Mouse (Mus musculus) gastrocnemius, postnatal 10 days (tissue): ENCODE measurements around the gene Tes. TPM values are rescaled to one million over a fixed set of nuclear protein-coding genes. Genes with fewer than 3 reads are reported as not detected.
"Not testable (repeated sequence)": the region's sequence is repeated elsewhere in the genome, so short reads cannot be mapped to it uniquely, and the experiment has no call there.

ENCODE experiments used
- DNase-seq: peaks from one replicate; pipeline ENCODE4 v3.0.0; 2021; ENCODE audit warnings: mixed read lengths
- long read RNA-seq, 2 experiments: library from polyadenylated mRNA; stranded (forward); transcript quantifications; one replicate each; pipeline ENCODE4 v2.0.0; 2021
- total RNA-seq, 2 experiments: library from RNA; stranded (reverse); gene quantifications; 2 replicates each; pipeline ENCODE4 v1.2.3; 2021

The Tes gene
- total RNA-seq, result 1 to 10 TPM; 2.5 to 4.6 TPM
- long read RNA-seq, experiment 1, partial matches to known transcripts, result 1 of 4 reads
- long read RNA-seq, experiment 1, other reads (novel, unspliced or antisense), result 0 of 4 reads
- long read RNA-seq, experiment 2, partial matches to known transcripts, result 0 of 2 reads
- long read RNA-seq, experiment 2, other reads (novel, unspliced or antisense), result 1 of 2 reads

DNA sequence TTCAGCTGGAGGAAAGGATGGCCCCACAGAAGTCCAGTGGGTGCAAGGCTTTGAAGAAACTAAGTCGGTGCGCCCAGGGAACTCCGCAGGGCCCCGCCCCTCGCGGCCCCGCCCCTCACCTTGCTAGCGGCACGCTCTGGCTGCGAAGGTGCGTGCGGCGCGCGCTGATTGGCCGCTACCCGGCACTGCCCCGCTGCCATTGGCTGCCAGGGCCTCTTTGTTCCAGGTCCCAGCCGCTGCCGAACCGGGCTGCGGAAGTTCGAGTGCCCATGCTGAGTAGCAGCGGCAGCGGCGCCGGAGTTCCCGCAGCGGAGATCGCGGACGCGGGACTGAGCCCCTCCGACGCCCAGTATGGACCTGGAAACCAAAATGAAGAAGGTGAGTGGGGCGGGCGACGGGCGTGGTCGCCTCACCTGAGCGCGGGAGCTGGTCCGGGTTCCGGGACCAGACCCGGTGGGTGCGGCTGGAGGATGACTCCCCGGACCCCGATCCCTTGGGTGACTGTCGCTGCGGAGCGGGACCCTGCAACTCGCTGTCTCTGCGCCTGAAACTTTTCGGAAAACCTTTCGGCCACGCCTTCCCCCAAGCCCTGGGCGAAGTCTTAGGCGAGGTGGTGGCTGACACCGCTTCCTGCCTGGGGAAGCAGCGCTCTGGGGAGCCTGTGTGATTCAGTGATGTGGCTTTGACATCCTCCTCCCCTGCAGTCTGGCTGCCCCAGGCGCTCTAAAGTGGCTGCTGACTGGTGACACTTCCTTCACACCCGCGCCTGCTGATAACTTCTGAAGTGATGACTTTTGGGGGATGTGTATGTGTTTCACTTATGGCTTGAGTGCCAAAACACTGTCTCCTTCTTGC, at the start of gene Tes:
TSS of gene Tes (plus strand) at position 214 of the 855 bp plus-strand sequence.
- DNase-seq, result peak; percentile 53

DNA sequence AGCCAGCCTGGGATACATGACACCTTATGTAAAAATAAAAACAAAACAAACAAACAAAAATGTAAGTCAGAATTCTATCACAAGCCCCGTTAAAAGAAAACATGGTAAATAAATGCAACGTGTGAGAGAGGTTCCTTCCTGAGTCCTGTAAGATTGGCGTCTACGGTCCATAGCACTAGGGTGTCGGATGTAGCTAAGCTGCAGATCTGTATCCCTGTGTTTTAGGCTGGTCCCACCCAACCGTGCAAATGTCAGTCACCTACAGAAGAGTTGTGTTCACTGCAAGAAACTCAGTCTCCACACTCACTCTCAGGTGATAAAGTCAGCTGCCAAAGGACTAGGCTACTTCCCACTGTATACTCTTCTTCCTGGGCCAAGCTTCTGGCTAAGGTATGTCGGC, 39.1 kb upstream of the Tes start:
- no peak for DNase-seq

DNA sequence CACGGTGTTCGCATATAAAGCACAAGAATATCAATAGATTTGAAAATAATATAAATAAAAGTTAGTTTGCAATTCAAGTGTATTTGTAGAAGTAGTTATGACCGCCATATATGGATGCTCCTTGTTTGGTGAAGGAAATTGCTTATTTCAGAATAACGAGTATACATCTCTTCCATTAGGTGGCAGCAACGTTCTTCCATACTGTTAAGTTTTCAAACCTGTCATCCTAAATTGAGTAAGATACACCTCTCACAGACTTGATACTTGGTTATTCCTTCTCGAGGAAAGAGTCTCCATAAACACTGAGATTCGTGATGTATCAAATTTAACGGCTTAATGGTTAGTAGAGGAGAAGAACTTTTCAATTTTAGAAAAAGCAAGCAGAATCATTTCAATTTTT, 37.4 kb upstream of the Tes start:
- DNase-seq, result no peak

DNA sequence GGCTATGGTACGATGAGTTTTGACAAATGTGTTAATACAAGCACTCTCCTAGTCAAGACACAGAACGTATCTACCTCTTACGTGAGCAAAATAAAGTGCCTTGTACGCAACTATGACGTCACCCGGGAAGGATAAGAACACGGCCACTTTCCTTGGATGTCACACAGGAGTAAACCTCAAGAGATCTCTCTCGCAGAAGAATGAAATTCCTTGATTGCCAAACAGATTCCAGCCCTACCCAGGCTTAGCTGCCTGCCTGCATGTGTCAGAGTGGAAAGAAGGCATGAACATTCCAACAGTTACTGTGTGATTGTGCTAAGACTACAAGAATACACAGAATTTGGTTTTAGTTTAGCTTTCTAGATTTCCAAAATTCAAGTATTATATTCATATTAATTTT, 36.1 kb upstream of the Tes start:
- no peak for DNase-seq

DNA sequence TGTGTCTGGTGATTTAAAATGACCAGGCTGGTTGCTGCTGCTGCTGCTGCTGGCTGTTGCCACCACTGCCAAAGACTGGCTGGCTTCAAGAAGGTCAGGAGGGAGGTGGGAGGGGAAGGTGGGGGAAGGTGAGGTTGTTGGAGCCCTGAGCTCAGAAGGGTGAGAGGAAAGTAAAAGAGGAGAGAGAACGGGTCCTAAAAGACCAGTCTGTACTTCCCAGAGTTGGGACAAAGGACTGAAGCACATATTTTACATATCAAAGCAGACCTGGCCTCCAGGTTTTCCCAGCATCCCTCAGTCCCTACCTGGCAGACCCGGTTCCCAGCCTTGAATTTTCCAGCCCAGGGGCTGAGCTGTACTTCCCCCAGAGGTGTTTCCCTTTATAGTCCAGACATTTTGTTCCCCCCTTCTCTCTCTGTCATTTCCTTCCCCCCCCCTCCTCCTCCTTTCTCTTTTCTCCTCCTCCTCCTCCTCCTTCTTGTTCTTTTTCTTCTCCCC, 32.7 kb upstream of the Tes start:
- no peak for DNase-seq

DNA sequence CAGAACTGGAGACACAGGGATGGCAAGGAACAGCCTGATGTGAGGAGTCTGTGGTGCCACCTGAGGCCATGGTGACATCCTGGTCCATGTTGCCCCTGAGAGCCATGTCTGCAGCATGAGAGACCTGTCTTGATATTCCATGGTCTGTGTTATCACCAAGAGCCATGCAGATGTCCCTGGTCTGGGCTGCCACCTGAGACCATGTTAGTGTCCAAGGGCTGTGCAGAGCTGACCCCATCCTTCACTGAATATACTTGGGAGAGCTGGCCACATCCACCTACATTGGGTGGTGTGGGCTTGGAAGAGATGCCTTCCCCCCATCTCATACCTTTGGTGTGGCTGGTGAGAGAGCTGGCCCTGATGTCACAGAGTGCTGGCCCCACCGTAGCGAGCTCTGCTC, 30.9 kb upstream of the Tes start:
- no peak for DNase-seq

DNA sequence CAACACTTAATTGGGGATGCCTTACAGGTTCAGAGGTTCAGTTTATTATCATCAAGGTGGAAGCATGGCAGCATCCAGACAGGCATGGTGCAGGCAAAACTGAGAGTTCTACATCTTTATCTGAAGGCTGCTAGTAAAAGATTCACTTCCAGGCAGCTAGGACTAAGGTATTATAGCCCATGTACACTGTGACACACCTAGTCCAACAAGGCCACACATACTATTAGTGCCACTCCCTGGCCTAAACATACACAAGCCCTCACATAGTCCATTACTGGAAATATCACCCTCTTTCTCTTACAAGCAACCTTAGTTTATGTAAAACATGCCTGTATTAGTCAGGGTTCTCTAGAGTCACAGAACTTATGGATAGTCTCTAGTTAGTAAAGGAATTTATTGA, 29.7 kb upstream of the Tes start:
- DNase-seq, result no peak

DNA sequence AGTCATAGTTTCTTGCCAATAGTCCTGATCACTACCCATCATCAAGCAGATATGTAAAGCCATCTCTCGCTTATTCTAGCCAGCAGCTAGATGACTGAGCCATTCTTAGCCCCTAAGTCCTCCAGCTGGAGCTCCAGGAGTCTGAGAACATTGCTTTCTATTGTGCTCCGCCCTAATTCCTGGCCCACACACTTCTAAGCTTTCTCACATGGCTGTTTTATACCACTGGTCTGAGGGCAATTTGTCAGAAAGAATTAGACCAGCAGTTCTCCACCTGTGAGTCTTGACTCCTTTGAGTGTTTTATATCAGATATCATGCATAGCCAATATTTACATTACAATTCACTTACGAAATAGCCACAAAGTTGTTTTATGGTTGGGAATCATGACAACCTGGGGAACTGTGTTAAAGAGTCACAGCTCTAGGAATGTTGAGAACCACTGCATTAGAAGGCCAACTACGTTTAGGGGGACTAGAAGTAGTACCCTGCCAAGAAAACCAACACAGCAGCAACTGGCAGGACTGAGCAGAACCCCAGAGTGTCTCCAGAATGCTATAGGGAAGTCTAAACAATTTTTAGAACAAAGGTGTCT, 13.4 kb upstream of the Tes start:
- no peak for DNase-seq

DNA sequence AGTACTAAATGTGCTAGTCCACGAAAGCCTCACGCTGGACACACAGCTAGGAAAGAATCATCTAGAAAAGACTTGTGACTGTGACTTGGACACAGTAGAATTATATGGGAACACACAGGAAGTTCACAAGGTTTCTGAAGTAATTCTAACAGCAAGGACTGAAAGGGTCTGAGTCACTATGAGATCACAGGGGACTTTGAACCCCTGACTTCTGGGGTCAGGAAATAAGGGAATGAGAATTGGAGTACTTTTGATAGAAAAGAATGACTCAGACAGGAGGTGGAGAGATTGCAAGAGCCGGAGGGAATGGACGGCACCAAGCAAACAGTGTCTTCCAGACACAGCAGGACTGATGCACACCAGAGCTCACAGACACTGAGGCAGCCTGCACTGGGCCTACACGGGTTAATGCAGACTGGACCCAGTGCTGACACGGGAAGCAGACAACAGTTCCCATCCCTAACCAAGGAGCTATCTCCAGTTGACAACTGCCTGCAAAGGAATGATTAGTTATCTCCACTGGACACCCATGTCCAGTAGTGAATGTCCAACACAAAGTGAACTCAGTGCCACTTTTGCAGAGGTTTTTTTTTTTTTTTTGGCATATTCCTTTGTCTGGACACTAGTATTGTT, 11.8 kb upstream of the Tes start:
- no peak for DNase-seq

DNA sequence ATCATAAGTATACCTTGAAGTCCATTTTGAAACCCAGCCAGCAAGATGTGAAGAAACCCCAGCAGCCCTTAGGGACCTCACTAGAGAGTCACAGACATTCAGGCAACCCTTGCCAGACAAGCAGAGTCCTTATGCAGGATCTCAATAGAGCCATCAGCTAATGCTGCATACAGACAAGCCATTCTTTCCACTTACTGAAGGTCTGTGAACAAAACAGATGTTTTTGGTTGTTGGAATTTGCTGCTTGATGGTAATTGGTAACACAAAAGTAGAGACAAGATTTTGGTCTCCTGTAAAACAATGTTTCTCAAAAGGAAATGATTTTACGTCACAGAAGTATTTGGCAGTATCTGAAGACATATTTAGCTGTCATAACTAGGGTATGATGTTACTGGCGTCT, 10.2 kb upstream of the Tes start:
- DNase-seq, result no peak

DNA sequence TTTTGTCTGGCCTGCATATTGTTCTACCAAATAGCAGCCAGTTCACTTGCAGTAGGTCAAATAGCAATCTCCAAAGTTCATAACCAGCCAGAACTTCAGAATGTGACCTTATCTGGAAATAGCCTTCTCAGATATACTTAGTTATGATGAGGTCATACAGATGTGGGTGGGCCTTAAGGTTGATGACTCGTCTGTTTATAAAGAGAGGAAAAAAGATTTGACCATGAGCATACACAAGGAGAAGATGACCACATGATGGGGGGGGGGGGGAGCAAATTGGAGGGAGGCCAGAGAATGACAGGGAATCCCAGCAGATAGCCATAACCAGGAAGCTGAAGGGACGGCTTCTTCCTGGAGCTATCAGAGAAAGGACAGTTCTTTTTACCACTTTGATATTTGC, 9.3 kb upstream of the Tes start:
- no peak for DNase-seq

DNA sequence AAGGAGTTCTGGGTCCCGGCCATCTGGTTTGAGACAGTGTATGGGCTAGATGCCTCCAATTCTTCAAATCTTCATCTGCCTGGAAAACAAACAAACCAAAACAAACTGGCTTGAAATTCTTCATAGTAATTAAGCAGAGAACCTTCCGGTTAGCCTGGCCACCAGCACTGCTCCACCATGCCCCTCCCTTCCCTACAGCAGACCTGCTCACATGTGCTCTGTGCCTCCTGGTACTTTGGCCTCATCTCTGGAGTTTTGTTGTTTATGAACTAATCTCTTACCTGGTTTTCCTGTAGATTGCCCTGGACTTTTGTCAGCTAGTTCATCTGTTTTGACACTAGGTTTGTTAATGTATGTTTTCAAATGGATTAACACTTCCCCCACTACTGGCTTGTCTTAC, 5.4 kb upstream of the Tes start:
- DNase-seq, result no peak

DNA sequence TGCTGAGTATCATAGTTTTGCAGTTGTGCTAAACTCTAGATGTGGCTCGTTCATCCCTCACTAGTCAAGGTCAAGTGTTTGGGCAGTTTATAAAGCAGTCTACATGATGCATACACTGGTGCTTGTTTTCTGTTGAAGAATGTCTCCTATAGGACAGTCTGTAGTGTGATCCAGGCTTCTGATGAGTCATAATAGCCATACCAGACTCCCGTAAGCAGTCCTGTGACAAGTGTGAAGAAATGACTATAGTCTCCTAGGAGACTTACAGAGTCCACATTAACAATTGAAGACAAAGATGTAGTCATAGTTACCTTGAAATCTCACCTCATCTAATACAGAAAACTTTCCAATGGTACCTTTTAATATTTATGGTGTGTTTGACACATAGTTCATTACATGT, 4.8 kb upstream of the Tes start:
- DNase-seq, result no peak

DNA sequence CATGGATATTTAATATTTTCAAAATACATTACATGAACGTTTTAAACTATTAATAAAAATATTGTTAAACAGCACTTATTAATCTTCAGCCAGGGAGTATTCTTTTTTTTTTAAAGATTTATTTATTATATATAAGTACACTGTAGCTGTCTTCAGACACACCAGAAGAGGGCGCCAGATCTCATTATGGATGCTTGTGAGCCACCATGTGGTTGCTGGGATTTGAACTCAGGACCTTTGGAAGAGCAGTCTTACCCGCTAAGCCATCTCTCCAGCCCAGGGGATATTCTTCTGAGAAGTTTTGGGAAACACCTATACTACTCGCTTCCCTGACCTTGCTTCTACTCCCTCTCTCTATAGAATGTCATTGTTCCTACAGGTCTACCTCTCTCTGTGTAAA, 3.1 kb upstream of the Tes start:
- not testable (repeated sequence) for DNase-seq

DNA sequence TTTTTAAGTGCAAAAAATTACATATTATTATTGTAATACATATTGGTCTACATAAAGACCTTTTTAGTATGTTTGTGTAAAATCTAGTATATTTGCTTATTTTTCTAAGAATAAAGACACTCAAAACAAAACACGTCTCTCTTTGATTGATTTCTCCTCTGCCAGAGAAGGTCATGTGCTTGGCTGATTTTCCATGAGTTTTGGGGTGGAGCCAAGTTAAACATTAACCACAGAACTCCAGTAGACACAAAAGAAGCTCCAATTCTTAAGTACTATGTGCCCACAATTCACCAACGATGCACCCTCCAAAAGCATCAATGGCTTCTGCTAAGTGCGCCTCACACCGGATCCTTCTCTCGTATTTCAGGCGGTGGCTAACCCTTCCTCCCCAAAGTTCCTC, 2.6 kb upstream of the Tes start:
- DNase-seq, result no peak

DNA sequence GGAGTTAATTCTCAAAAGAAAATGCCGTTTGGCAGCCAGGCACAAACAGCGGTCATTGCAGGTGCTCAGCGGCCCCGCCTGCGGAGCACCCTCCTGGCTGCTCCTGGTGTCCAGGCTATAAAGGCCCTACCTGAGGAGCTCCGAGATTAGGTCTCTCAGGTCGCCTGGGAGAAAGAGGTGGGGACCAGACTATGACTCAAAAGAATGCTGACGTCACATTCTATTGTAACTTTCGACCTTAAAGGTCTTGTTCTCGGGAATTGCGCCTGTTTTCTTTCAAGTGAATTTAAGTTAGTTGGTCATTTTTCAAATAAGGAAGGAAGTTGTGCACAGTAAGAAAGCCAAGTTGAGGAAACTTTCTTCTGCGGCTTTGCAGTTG, 831 bp downstream of the Tes start:
- DNase-seq, result no peak

DNA sequence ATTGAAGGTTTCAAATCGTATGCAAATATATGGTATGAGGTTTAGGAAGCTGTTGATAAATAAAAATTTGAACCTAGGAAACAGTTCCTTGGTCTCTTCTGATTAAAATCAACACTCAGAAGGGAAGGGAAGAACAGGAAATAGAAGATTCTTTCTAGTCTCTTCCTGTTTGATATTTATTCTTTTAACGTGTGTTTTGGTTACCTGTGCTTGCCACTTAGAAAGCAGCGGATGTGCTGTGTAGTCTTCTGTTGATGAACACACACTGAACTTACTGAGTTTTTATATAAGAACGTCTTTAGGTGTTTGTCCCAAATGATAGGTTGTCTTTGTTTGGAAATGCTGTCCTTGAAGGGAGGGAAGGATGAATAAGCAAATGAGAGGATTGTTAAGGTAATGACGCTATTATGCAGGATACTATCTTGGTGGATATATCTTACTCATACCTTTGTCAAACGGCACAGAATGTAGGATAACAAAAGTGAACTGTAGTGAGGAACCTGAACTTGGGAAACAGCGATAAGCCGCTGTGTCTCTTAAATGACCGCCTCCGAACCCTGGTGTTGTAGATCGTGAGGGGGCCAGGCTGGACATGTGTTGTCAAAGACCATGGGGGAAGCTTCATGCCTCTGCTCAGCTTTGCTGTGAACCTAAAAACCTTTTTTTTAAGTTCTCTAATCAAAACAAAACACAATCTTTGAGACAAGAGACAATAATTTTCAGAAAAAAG, 1.4 kb downstream of the Tes start:
- no peak for DNase-seq

DNA sequence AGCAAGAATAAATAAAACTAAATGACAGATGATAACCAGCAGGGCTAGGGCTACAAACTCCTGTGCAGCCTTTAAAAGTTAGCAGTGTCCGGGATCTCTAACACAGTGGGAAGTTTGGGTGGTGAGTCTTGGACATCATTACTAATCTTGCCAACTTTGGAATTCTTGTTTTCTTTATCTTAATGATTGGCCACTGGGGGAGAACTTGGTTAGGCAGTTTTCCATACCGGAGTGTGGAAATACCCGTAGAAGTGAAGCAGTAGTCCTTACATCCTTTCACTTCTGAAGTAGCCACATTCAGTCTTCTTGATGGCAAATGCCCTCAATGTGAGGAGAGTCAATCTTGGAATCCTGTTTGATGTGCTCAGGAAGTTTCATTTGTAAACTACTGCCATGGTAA, 7.0 kb downstream of the Tes start:
- DNase-seq, result no peak

DNA sequence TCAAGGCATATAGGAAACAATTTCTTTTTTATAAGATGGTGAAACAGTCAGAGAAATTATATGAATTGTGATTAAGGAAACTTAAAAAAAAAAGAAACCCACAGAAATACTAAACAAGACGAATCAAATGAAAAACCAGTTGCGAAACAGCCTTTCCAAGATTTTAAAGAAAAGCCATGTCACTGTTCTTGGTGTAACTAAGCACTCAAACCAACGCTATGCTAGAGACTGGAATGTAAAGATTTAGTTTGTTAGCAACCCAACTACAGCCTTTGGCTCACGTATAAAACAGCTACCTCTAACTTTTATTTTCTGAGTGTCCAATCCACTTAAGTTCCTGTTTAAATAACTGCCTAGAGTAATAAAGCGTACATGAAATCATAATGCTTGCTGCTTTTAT, 7.4 kb downstream of the Tes start:
- DNase-seq, result no peak

DNA sequence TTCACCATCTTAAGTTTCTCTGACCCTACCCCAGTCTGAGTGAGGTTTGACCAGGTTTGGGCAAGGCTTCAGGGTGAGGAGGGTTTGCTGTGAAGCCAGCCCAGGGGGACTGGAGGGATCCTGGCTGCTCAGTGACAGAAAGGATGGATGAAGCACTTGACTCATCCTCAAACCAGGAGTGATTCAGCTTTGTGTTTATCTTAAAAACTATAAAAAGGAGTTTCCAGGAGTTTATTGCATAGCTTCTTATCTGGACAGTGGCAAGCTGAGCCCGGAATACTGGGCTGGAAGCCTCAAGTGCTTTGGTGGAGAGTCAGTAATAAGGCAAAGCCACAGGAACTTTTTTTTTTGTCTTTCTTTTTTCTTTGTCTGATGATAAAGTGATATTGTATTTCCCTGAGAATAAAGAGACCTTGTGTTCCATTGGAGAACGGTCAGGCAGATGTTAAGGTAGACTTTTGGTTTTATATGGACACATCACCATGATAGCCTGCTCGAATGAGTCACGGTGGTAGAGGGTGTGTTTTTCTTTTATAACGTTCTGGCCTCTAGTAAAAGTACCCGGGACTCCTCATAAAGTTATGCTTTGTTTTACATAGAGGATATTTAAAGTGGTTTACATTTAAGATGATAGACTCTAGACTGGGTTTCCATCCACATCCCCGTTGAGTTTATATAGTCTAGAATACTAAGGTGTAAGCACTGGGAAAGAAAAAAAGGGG, 8.0 kb downstream of the Tes start:
- DNase-seq, result no peak

DNA sequence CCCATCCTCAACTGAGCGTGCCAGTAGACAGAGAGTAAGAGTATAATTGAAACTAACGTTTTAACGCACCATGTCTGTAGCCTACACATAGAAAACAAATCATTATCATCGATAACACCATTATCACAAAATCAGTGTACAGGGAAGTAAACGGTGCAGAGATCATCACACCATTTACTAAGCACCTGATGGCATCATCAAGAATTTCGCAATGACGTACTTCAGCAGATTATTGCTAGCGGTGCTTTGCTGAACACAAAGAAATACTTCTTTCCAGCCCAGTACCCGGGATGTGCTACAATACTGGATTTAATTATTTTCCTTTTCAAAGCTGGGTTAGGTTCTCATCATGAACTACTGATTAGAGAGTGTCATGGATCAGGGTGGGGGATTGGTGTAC, 12.3 kb downstream of the Tes start:
- DNase-seq, result no peak

DNA sequence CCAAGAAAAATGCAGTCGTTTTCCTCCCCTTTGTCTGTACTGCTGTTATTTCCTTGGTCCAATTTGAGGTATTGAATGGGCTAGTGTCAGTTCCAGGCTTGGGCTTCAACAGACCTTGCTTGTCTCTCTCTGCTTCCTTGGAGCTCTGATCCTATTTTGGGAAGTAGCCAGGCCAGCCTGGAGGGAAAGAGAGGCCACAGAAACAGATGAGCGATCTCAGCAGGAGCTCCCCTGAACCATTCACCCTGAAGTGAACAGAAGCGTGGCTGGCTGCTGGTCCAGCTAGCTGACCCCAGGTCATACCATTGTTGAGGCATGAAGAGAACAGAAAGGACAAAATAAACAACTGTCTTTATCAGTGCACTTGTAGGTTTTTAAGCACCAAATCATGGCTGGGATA, 12.8 kb downstream of the Tes start:
- DNase-seq, result no peak
